Mouse (Mus musculus) Patski (cell line): Measurements from ENCODE around the gene Lrrn1. TPM values are rescaled to one million over a fixed set of nuclear protein-coding genes. Genes with fewer than 3 reads are reported as not detected.

Experiments used
- ATAC-seq: fragments of 100-300 bp; one replicate; pipeline ENCODE4 v1.8.0; 2021
- CTCF ChIA-PET: fragments of 350-600 bp; sonication (Branson Sonifier 250); formaldehyde crosslinking; loops from one replicate; lab custom pipeline; 2022; ENCODE audit warnings: inconsistent platforms; lab: Charles Lee
- POLR2A ChIA-PET: fragments of 350-600 bp; sonication (Branson Sonifier 250); formaldehyde crosslinking; loops from one replicate; lab custom pipeline; 2022; ENCODE audit warnings: antibody characterized with exemption, inconsistent platforms; lab: Charles Lee
- DNase-seq: peaks from one replicate; pipeline ENCODE4 v3.0.0-alpha.2; 2011; ENCODE audit warnings: low read depth, low spot score
- H3K27me3 ChIP-seq: fragments of 371-371 bp; one replicate; pipeline ENCODE4 v1.5.1; 2021
- CTCF ChIP-seq: fragments of 100-300 bp; IDR thresholded peaks from one replicate; pipeline ENCODE4 v1.5.1; 2021
- in situ Hi-C: fragments of 300-500 bp; cut with MboI; formaldehyde crosslinking; loops from 3 replicates; pipeline ENCODE4 v1.11.1; 2018; ENCODE audit warnings: low pct_unique_long_range_greater_than_20kb, mixed read lengths
- polyA plus RNA-seq: library from polyadenylated mRNA; unstranded; gene quantifications from one replicate; pipeline ENCODE4 v1.2.3, GENCODE M21; 2021

The Lrrn1 gene
- polyA plus RNA-seq, 1 experiment from 2014 or later: 0.03 TPM

DNA sequence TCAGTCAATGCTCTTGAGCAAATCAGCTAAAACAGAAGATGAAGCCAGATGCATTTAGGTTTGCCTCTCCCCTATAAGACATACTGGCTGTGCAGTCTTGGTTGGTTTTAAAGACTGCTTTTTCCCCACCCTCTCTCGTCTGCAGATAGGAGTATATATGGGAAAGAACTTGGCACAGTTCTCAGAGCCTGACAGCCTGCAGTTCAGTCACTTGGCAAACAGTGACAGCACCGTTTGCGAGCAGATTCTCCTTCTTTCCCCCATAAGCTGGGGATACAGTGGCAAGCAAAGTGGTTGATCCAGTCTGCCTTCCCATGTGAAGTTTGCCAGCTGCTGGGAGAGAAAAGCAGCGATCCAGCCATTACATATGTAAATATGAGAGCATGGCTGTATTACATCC, 12.3 kb downstream of the Lrrn1 start:
- in situ Hi-C loops: no loop called here
- DNase-seq (no peak), ATAC-seq (no peak)
- TF ChIP-seq CTCF: no peak
- ChIA-PET CTCF (no interaction called here), POLR2A (no interaction called here)
- H3K27me3 ChIP-seq: peaks cover 3% of the 10 kb centered on the region

DNA sequence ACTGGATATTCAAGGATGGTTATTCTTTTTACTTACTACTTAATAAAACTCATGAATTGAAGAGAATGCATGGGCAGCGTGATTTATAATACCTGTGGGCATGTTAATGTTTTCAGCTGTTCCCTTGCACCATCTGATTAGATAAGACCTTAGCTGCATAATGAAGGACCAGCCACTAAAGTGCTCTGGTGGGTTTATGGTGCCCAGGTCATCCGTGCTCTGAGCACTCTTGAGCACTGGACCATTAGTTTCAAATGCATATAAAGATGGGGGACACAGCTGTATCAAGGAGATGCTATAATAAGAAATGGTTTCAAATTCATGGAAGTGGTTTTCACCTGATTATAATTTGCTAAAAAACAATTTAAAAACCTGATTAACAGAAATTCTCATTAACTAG, 16.7 kb downstream of the Lrrn1 start:
- POLR2A ChIA-PET: no interaction called here
- in situ Hi-C loops: no loop called here

DNA sequence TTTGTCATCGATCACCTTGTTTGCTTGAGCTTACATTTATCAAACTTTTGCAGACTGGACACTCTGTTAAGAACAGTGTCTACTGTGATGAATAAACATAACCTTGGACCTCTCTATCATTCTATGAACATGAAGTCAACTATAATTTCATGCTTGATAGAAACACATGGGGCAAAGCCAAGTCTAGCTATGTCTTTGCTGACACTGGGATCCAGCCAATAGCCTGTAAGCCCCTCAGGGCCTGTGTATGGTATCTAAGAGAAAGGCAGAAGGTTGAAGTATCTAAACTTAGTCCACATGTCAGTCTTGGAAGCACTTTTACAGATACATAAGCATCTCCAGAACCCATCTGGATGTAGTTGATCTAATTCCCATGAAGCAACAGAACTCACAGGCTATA, 22.9 kb downstream of the Lrrn1 start:
- ChIA-PET POLR2A (no interaction called here), CTCF (no interaction called here)
- in situ Hi-C loops: no loop called here
- no peak for DNase-seq
- ATAC-seq: no peak
- no peak for TF ChIP-seq CTCF
- H3K27me3 ChIP-seq: peaks cover 5% of the 10 kb centered on the region

More for the DNA sequence above, 16.7 kb downstream of the Lrrn1 start:
- CTCF ChIA-PET: no interaction called here
- TF ChIP-seq CTCF: no peak
- peaks cover 9% of the 10 kb centered on the region for H3K27me3 ChIP-seq
- DNase-seq: no peak
- no peak for ATAC-seq

DNA sequence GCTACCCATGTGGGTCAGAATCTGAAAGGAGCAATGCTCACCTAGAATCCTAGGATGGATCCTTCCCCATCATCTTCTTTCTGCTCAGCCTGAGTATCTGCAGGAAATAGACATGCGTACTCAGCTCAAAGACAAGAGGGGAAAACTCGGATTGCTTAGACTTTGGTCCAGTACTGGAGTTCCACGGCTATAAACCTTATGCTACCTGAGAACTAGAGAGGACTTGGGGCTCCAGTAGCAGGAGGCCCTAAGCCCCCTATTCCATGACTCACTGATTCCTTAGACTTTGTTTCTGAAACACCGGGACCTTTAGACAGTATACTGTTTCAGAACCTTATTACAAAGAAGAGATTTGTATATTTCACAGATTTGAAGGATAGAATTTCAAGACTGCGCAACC, 25.8 kb downstream of the Lrrn1 start:
- in situ Hi-C loops: no loop called here
- ChIA-PET CTCF (no interaction called here), POLR2A (no interaction called here)
- H3K27me3 ChIP-seq: no peaks in the 10 kb centered on the region
- DNase-seq: no peak
- no peak for ATAC-seq
- no peak for TF ChIP-seq CTCF

DNA sequence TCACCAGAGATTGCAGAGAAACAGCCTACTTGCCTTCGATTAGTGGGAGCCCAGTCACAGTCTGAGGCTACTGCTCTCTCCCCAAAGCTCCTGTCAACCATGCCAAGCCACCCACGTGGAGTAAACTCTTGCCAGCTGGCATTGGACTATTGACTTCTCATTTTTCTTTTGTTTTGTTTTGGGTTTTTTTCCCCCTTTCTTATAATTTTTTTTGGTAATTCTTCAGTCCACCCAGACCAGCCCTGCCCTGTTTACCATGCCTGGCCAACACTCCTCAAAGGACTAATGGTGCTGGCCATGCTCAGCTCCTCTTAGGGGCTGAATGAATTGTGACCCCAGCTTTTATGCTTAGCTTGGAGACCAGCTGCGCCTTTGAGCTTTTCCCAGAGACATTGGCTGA, 27.4 kb downstream of the Lrrn1 start:
- H3K27me3 ChIP-seq: peaks cover 4% of the 10 kb centered on the region
- ChIA-PET CTCF (no interaction called here), POLR2A (no interaction called here)
- ATAC-seq: no peak
- TF ChIP-seq CTCF: no peak
- in situ Hi-C loops: no loop called here
- DNase-seq: no peak

DNA sequence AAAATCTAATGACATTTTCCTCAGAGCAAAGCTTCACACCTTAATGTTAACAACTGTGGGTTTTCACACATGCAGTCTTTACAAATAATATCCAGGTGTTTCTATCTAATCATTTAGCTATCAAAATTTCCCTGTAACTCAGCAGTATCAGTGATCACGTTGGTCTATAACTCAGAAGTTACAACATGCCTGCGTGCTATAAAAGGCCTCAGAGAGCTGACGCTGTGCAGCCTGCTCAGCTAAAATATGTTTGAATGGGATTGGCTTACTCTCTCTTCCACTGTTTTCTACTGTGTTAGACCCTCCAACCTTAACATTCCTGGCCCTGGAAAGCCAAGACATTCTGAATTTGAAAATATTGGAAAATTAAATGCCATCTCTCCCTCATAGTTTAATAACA, 28.2 kb downstream of the Lrrn1 start:
- DNase-seq: no peak
- ChIA-PET POLR2A (no interaction called here), CTCF (no interaction called here)
- ATAC-seq: no peak
- H3K27me3 ChIP-seq: peaks cover 4% of the 10 kb centered on the region
- in situ Hi-C loops: no loop called here
- no peak for TF ChIP-seq CTCF

DNA sequence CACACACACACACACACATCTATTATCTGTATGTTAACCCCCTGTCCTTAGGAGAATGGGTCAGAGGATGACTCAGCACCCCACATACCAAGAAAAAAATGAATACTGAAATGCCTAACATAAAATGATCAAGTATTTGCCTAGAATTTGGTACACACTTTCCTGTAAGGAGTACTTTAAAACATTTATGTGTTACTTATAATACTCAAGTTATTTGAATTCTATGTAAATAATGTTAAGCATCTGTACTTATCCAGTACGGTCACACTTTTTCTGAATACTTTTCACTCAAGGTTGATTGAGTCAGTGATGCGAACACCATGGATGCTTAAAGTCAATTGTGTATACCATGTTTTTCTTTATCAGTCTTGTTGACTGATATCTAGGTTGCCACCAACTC, 32.7 kb downstream of the Lrrn1 start:
- CTCF ChIA-PET: no interaction called here
- no peak for TF ChIP-seq CTCF
- ATAC-seq (no peak), DNase-seq (no peak)
- in situ Hi-C loops: no loop called here
- POLR2A ChIA-PET: no interaction called here
- H3K27me3 ChIP-seq: peaks cover 4% of the 10 kb centered on the region

DNA sequence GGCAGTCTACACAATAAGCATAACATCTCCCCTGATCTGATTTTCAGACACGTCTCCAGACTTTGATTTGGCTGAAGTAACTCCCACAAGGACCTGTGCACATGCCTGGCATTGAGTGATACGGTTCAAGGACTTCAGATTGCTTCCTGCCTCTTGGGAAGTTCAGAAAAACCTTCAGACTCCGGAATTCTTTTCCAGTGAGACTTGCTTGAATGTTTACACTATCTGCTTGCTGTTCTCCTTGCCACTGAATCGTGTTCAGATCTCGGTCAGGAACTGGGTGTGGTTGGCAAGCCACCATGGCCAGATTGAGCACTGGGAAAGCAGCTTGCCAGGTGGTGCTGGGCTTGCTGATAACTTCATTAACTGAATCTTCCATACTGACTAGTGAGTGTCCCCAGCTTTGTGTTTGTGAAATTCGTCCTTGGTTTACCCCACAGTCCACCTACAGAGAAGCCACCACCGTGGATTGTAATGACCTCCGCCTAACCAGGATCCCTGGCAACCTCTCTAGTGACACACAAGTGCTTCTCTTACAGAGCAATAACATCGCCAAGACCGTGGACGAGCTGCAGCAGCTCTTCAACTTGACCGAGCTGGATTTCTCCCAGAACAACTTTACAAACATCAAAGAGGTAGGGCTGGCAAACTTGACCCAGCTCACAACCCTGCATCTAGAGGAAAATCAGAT, 37.5 kb downstream of the Lrrn1 start:
- CTCF ChIA-PET: no interaction called here
- ATAC-seq (no peak), DNase-seq (no peak)
- POLR2A ChIA-PET: no interaction called here
- no peak for TF ChIP-seq CTCF
- in situ Hi-C loops: no loop called here
- H3K27me3 ChIP-seq: no peaks in the 10 kb centered on the region

DNA sequence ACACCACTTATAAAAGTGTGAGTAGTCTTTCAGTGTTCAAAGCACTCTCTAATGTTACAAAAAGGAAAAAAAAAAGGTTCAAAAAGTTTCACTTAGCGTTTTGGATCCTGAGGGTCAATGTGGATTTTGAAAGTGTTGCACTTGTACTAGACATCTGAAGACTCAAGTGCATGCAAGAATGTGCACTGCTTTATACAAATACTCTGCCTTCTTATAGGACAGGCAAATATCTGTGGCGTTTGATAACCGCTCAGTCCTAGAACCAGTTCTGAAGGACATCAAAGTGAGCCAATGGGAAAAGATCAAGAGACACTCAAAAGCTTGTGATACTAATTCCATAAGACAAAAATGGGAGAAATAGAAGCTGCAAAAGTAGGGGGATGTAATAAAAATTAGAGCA, 45.0 kb downstream of the Lrrn1 start:
- TF ChIP-seq CTCF: no peak
- in situ Hi-C loops: no loop called here
- H3K27me3 ChIP-seq: no peaks in the 10 kb centered on the region
- DNase-seq (no peak), ATAC-seq (no peak)
- ChIA-PET CTCF (no interaction called here), POLR2A (no interaction called here)

DNA sequence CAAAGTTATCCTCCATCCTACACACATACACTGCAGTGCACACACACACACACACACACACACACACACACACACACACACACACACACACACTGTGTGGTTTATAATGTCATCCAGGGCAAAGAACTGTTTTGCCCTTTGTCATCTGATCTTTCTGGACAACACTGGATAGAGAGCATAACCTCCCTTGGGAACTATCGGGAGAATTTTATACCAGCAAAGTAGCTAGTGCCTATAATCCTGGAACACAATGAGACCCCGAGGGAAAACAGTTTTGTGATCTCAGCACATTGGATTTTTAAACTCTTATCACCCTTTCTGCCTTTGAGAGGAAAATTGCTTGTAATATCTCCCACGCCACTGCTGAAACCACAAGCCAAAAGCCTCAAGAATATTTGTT, 45.8 kb downstream of the Lrrn1 start:
- in situ Hi-C loops: no loop called here
- TF ChIP-seq CTCF: no peak
- ATAC-seq (no peak), DNase-seq (no peak)
- ChIA-PET POLR2A (no interaction called here), CTCF (no interaction called here)
- H3K27me3 ChIP-seq: no peaks in the 10 kb centered on the region

DNA sequence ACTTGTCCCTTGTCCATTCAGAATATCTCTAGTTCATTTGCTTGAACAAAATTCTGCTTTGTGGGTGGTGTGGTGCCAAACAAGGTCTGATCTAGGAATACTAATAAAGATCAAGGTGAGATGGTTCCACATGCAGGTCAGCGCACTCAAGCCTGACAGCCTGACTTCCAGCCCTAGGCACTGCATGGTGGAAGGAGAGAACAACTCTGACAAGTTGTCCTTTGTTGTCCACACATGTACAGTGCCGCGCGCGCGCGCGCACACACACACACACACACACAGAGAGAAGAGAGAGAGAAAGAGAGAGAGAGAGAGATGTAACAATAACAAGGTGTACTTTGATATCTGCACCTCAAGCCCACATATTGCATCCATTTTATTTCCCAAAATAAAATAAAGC, 47.7 kb downstream of the Lrrn1 start:
- ChIA-PET CTCF (no interaction called here), POLR2A (no interaction called here)
- no peak for TF ChIP-seq CTCF
- H3K27me3 ChIP-seq: no peaks in the 10 kb centered on the region
- no peak for ATAC-seq
- no peak for DNase-seq
- in situ Hi-C loops: no loop called here
